Mouse (Mus musculus): Measurements from ENCODE around the gene Calr.

Calr gene

DNA sequence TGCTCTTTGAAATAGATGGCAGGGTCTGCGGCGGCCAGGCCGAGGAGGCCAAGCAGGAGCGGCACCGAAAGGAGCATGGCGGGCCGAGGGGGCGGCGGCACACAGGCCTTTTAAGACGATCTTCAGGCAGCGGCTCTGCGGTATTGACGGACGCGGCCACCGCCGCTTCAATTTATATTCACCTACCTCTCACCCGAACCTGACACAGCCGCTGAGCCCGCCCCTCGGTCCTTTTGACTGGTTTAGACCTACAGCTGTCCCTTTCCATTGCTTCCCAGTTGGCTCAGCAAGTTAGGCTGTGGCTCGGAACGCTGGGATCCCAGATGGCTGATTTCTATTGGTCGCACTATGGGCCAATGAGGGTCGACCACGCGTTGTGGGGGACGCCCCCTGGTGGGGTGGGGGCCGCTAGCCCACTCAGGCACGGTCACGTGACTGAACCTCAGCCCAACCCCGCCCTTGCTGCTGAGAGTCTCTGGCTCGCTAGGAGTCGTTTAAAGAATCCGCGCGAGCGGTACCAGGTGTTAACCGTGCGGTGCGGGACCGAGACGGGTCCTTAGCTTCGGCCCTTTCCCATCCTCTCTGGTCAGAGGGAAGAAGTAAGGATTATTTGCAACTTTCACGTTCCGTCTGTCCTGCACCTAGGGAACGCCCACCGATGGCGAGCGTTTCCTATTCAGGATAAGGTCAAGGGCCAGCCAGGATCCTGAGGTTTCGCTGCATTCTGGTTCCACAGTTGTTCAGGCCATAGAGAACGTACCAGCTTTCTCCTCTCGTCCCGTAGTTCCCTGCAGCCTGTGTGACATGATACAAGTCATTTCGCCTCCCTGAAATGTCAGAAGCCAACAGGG lies at the start of gene Calr:
TSS of gene Calr (minus strand) at position 213 of the 851 bp plus-strand sequence.
- peak; percentile 99 to 100 for DNase-seq

DNA sequence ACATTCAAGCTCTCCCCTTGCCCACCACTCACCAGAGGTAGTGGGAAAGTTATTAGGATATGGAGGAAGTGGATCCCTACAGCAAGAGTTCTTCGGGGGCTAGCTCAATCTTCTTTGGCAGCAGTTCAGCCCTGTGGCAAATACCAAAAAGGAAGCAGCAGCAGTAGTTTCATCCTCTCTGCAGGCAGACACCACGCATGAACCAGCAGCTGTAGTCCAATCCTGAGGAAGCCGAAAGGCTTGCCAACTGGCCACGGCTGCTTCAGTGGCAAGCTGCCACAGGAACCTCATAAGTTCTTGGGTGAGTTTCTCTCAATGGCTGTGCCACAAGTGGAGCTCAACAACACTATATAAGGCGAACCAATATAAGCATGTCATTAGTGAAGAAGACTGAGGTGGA lies 49.2 kb upstream of the Calr start:
- DNase-seq, result no peak

DNA sequence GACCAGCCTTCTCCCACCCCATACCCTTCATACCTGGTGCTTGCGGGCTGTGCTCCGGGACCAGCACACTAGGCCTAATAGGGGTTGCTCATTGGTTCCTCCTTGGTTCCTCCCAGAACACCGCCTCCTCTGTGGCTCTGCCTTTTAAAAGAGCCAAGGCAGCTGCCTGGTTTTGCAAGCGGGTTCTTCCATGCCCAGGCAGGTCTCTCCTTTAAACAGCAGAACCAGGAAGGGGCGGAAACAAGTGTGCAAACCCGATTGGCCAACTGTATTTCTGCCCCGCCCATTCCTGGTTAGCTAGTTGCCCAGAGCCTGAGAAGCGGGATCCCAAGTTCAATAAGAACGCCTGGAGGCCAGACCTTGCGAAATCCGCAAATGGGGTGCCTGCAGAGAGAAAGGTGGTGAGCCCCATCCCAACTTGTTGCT lies 47.0 kb upstream of the Calr start, which contains the start of gene Gcdh:
TSS of gene Gcdh (minus strand) at position 213 of the 426 bp plus-strand sequence.
- peak; percentile 89 to 92 for DNase-seq

DNA sequence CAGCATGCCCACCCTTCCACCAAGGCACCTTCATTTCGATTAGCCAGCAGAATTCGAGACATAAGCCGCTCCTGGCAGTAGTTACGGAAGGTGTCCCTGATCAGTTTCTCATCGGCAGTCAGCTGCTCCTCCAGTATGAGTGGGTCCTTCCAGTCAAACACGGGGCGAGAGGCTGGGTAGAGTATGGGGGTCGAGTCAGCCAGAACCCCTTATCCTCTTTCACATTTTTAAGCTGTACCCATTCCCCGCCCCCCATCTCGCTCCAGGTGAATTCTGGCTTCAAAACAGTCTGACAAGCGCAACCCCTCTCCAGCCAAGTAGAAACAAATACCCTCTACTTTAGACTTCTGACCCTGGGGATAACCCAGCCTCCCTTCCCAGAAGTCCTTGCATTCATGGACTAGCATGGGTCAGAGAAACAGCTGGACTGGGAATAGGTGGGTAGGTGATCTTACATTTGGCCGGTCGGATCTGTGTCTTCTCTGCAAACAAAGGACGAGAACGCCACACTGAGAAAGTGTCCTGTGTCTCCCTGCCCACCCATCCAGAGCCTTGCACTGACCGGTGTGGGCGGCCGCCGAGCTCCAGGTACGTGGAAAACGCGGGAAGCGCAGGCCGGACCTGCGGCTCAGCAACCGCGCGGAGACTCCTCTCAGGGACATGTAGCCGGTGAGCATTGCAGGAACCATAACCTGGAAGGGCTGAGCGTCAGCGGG lies 46.4 kb upstream of the Calr start:
- DNase-seq, result no peak

DNA sequence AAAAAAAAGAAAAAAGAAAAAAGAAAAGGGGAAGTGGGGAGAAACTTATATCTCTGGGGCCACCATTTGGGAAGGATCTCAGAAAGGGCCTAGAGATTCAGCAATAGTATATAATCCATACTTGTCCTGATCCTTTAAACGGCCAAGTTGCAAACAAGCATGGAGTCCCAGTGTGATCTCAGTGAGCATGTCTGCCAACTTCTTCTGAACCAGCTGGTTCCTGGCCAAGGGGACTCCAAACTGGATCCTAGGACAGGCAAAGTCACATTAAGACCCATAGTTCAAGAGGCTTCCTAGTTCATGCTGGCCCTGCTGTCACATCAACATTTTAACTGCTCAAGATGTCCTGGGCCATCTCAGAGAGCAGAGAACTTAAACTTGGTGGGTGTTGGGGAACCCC lies 42.4 kb upstream of the Calr start:
- DNase-seq, result no peak

DNA sequence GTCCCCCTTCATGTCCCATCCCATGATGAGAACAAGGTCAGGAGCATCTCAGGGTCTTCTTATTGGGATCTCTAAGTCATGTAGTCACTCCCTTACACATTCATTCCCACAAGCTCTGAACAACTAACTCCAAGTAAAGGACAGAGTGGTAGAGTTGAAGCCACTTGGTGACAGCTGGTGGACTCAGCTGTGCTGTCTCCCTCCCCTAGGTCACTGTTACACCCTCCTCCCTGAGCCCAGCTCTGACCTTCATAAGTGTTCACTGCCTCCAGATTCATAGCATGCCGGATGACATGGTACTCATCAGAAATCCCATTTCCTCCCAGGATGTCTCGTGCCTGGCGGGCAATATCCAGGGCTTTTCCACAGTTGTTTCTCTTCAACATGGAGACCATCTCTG lies 41.5 kb upstream of the Calr start:
- no peak for DNase-seq

DNA sequence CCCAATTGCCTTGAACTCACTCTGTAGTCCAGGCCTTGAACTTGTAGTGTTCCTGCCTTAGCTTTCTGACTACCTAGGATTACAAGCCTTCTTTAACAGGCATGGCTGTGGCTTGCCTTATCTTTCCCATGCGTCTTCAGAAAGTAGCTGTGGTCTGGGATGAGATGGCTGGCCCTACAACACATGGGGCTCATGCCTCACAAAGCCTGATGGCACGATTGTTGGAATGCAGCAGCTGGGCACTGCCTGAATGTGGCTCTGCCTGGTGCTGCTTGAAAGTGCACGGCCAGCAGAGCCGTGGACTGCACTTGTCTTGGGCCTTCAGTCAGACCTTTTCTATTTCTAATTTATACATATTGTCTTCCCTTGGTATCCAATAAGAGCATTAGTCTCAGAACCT lies 38.0 kb upstream of the Calr start:
- DNase-seq, result no peak

DNA sequence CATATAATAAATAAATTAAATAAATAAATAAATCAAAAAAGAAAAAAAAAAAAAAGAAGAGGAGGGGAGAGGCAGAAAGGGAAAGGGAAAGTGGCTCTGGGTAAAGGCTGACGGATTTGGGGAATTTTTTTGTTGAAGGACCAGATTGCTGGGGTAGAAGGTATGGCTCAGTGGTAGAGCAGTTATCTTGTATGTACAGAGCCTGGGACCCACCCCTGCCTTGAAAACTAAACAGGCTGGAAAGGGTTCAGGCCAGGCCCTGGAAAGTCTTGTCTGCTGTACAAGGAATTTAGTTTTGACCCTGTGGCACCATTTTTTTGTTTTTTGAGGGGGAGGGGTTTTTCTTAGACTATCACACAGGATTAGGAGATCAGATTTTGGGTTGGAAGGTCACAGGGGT lies 32.2 kb upstream of the Calr start:
- DNase-seq, result no peak

DNA sequence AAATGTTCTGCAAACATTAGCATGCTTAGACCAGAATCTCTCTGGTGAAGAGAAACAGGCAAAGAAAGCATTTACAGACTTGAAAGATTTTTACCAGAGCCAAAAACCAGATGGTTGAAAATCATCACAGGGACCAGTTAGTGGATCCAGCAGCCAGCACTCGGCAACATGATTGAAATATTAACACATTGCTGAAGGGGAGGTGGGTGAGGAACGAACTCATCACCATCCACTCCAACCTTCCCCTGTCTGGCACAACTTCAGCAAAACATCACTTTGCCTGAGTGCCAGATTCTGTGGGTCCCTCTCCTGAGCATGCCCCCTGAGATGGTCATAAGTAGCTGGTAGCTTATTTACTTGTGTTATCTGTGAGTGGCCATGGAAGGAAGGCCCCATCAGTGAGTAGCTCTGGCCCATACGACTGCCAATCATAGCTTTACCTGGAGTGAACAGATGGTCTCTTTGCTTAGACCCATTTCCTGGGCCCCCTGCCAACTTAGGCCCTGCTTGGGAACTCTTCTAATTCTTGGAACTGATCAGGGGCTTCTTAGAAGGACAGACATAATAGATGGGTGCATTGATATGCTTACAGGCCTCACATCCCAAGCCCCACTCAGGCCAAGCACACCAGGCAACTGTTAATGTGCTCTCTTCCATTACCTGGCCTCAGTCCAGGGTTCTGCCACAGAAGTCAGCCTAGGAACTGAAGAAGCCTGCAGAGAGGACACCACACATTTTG lies 30.7 kb upstream of the Calr start:
- DNase-seq, result peak; percentile 94 to 95

DNA sequence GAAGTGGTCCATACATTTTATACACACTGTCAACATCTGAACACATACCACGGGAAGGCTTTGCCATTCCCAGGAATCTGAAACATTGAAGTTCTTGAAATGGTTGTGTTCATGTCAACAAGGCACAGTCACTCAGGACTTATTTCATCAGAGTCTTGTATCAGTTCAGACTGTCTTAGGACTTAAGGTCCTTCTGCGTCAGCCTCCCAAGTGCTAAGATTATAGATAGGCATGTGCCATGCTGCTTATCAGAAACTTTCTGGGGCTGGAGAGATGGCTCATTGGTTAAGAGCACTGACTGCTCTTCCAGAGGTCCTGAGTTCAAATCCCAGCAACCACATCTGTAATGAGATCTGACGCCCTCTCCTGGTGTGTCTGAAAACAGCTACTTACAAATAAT lies 27.6 kb upstream of the Calr start:
- no peak for DNase-seq

DNA sequence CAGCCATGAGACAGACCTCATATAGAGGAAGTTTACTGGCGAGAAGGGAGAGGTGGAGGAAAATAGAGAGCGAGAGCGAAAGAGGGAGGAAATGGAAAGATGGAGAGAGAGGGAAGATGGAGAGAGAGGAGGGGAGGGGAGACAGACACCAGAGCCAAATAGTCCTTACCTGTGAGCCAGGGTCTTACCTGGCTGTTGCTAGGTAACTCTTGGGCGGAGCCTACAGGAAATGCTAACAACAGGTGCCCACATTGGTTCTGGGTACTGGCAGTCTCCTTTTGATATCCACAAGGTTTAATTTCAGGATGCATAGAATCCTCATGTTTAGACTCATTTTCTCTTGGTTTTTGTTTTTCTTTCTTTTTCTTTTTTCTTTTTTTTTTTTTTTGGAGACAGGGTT lies 26.3 kb upstream of the Calr start:
- no peak for DNase-seq

DNA sequence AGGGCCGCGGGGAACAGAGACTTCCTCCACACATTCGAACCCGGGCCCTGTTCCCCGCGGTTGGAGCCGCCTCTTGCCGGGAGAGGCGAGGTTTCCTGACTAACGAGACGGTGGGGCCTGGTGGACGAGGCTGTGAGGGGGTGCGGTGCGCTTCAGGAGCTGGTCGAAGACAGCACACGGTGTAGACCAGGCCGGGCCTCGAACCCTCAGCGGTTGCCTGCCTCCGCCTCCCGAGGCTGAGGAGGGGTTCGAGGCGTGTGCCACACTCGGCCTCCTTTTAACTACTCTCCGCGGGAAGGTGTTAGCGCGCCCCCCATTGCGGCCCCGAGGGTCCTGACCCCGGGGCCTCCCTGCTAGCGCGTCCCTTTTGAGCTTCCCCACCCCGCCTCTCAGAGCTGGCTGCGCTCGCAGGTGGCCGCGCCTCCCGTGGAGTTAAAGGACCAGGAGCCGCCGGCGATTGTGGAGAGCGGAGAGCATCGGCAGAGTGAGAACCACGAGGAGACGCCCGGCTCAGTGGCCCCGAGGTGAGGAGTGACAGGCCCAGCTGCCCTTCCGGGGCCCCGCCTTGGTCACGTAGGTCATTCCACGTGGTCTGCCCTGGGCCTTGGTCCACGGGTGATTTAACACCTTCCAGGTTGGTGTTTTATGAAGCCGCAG lies 25.7 kb upstream of the Calr start:
- DNase-seq, result peak; percentile 29 to 48

DNA sequence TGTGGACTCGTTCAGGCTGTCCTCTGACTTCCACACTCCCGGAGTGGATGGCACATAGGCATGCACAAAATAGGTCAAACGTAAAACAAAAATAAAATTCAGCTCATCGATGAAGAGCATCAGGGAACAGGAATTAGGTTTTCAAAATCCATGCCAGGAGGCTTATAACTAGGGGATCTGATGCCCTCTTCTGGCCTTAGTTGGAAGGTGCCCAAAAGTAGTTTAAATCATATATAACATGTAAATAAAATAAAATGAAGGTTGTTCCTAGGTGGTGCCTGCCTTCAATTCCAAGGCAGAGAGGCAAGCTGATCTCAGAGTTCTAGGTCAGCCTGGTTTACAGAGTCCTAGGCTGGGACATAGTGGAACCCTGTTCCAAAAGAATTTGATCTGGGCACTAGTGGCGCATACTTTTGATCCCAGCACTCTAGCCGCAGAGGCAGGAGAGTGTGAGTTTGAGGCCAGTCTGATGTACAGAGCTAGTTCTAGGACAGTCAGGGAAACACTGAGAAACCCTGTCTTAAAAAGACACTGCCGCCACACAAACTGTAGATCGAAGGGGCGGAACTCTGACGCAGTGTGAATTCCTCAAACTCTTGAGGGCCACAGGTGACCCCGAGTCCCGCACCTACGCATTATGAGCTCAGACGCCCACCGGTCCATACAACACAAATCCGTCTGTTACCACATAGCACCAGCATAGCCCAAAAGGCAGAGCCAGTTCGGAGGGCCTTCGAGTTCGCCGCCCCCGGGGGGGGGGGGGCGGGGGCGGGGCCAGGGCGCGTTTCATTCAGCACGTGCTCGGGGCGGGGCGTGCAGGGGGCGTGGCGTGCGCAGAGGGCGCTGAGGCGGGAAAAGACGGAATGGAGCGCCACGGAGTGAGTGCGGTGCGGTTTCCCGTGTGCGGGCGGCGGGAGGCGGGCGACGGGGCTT lies 24.9 kb upstream of the Calr start, which contains the start of gene Syce2:
TSS of gene Syce2 (plus strand) at position 736 of the 933 bp plus-strand sequence.
- DNase-seq, result peak; percentile 71 to 84

DNA sequence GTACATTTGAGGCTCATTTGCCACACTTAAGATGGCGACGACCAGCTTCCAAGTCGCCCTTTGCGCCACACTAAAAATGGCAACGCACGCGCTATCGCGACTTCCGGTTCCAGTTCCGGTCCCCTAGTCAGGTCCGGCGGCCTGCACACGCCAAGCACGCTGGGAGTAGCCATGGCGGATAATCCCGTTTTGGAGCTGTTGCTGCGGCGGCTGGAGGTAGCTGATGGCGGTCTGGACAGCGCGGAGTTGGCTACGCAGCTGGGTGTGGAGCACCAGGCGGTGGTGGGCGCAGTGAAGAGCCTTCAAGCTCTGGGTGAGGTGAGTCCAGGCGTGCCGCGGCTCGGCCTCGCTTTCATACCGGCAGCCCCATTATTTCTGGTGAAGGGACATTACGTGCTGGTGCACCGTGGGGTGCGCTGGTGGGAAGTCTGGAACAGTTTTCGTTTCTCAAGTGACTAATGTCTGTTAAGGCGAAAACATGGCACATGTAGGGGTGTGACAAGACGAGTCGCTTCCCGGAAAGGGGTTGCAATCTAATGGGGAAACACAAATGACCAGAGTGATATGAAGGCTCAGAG lies 10.2 kb upstream of the Calr start, which contains the start of gene Farsa:
TSS of gene Farsa (plus strand) at position 126 of the 578 bp plus-strand sequence.
- DNase-seq, result peak; percentile 94 to 95

DNA sequence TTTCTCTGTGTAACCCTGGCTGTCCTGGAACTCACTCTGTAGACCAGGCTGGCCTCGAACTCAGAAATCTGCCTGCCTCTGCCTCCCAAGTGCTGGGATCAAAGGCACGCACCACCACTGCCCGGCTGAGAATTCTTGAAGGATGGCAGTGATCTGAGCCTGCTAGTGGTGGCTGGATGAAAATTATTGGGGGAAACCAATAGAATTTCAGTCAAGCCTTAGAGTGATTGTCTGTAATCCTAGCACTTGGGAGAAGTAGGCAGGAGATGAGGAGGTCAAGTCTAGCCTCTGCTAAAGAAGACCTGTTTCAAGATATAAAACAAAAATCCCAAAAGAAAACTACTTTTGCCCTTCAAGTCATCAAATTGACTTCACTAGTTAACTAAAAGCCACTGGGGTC lies 9.7 kb upstream of the Calr start:
- DNase-seq, result no peak

DNA sequence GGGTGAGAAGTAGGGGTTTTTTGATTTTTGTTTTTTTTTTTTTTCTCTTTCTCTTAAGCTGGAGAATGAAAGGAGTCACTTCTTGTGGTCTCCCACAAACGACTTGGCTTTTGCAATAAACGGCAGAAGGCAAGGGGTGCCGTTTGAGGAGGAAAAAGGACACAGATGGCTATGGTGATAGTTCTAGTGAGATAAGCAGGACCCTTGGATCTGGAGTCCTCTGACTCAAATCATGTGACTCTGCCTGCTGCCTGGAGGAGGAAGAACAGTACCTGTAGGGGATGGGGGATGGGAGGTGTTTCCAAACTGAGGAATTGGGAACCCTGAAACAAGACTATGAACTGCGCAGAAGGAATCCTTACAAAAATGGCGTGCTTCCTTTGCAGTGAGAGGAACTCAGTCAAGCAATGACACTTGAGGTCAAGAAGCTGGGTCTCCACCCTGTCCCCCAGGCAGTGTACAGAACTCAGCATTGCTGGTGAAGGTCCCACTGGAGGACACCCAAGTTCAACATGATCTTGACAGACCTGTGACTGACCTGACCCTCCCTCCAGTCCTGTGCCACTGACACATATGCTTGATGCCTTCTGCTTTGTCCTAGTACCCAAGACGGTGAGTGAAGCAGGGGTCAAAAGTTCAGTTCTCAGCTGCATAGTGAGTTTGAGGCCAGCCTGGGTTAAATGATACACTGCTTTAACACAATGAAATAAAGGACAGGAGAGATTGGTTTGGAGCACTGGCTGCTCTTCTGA lies 1.1 kb upstream of the Calr start:
- no peak for DNase-seq

DNA sequence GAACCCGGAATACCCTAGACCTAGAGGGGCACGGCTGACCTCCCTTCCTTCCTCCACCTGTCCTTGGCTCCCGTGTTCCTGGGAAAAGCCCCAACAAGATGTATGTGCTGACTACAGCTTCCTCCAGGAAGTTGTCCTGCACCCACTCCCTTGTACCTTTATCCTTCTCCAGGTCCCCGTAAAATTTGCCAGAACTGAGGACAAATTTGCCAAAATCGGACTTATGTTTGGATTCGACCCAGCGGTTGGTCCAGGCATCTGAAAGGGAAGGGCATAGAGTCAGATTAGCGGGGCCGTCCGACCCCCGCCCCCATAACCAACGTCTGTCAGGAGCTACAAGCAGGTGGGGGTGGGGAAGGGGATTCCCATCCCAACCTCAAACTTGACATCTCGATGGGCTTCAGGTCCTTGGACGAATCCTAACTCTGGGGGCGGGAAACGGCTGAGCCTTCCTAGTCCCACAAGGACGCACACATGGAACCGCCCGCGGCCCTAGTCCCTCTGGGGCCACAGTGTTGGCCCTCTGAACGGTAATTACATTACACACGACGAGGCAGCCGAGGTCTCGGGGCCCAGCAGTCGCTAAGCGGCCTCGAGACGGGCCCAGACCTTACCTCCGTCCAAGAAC lies 526 bp downstream of the Calr start:
- DNase-seq, result peak in 1 of 2 experiments; percentile 43

DNA sequence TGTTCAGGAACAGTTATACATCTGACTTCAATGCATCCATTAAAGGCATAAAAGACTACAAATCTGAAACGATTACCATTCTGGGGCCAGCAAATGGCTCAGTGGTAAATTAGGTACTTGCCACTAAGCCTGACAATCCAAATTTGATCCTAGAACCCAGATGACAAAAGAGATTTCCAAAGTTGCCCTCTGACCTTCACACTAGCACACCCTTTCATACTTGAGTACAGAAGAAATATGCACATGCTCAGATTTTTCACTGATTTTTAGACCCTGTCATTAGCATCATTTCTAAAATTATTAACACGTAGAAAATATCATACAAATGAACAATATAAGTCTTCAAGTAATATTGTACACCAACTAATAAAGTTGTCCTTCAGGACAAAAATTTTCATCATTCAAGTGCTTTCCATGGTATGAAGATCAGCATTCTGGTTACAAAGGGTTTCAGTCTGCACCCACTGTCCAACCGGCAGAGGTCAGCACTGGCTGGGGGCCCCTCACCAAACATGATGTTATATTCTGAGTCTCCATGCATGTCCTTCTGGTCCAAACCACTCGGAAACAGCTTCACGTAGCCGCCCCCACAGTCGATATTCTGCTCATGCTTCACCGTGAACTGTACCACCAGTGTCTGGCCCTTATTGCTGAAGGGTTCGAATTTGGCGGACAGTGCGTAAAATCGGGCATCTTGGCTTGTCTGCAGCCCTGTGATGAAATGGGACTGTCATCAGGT lies 1.2 kb downstream of the Calr start:
- DNase-seq, result peak; percentile 74 to 79
